Mouse (Mus musculus): ENCODE data around the gene Sinhcaf.
"Not testable (repeated sequence)": the region's sequence is repeated elsewhere in the genome, so short reads cannot be mapped to it uniquely, and the experiment has no call there.

Gene Sinhcaf

DNA sequence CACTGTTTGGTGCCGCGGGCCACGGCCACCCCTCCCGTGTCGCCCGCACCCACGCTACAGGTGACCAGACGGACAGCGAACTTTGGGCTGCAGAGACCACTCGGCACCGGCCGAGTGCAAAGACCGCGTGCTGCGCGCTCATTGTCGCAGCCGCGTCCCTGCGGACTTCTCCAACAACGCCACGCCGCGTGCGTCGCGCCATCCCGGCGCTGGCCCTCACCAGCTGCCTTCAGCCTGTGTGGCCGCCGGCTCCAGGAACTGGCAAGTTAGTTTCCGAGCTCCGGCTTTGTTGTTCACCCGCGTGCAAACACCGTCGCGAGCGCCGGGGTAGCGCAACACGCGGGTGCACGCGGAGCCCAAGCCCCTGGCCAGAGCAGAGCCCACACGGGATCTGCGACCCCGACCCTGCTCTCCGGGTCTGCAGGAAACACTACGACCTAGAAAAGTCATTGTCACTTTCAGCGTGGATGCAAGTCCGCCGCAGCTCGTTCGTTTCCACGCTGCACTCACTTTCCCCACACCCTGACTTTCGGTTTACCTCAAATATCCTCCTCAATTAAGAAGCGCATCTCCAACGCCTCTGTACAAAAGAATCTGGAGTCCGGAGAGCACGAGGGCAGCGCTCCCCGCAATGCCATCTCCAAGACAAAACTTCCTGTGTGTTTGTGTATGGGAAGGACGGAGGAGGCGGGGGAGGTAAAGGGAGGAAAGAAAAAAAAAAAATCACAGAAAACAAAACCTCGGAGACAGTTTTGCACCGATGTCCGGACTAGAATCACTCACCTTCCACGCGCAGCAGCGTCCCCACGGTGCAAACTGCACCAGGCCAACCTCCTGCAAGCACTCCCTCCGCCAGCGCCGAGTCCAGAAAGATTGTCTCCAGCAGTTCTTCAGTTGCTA lies 508 bp downstream of the Sinhcaf start:
- DNase-seq (ENCODE audit: extremely low spot score), result peak; percentile 71

DNA sequence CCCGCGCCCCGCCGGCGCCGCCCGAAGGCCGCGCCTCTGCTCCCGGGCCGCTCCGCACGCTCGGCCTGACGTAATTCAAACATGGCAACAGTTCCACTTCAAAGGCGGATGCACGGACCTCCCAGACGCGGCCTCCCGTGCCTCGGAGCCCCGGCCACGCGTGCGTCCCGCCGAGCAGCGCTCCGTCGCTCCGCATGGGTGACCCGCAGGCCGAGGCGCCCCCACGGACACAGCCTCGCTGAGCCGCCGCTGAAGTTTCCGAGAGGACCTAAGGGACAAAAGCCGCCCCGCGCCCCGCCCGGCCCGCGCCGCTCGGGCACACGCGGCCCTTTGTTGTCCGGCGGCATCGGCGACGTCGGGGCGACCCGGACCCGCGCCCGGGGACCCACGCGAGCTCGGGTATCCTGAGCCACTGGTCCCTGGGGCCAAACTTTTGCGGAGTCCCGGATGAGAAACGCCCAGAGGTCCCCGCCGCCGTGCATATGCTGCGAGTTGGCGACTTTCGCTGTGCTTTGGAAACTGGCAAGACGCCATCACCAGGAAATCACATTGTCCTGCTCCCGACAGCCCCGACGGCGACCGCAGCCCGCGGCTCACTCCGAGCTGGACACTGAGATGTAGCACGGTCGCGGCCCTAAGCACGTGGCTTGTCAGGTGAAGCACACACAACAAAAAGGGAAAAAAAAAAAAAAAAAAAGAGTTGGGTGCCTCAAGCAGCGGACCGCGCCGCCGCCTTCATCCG lies 1.3 kb downstream of the Sinhcaf start:
- DNase-seq (ENCODE audit: extremely low spot score), result peak; percentile 80

DNA sequence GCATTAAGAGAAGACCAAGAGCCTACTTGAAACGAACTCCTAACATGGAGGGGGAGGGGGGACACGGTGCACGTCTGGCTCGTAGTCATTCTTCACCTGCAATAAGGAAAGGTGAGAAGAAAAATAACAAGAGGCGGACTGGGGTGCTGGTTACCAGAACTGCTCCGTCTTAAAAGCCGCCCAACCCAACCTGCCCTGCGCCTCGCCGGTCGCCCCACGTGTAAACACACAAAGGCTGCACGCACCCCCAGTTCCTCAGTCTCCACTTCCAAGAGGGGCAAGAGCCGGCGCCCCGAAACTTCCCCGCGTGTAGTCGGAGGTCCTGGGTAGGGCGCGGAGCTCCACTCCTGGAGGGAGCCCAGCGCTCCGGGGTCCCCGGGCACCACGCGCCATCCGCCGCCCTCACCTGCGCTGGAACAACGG lies 1.9 kb downstream of the Sinhcaf start:
- DNase-seq (ENCODE audit: extremely low spot score), result no peak

DNA sequence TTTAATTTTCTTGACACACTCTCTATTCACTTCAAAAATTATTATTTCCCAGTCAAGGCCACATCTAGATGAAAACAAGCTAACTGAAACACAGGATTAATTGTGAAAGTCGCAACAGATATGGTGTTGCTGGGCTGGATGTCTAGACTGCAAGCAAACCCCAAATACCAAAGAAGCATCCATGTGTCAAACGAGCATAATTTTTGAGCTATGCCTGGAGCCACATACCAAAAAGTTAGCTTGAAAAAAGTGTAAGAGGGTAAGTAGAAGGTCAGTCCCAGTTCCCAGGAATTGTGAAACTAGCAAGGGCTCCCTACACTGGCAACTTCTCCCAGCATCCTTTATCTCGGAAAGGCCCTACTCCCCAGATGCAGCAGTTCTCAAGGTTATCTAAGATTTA lies 2.6 kb downstream of the Sinhcaf start:
- no peak for DNase-seq (ENCODE audit: extremely low spot score)

DNA sequence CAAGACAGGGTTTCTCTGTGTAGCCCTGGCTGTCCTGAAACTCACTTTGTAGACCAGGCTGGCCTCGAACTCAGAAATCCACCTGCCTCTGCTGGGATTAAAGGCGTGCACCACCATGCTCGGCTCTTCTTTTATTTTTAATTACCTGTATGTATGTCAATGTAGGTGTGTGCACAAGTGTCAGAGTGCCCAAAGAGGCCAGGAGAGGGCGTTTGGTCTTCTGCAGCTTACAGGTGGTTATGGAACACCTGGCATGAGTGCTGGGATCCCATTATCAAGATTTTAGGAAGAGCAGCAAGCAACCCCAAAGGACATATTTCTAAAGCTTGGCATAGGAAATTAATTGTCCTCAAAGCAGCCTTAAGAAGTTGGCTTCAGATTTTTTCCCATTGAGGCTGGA lies 3.9 kb downstream of the Sinhcaf start:
- DNase-seq (ENCODE audit: extremely low spot score), result no peak

DNA sequence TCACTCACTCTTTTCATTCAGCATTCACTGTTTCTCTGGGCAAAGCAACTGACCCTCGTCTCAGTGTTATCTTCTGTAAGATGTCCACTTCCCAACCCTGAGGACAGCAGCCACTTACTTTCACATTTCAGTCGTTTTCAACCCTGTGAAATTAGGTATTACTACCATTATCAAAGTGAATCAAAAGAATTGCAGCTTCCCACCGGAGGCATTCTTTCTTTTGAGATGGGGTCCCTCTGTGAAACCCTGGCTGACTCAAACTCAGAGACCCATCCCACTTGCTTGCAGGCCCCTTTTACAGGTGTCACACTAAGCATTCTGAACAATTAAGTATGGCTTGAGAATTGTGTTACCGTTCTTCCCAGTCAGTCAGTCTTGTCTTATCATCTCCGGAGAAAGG lies 4.4 kb downstream of the Sinhcaf start:
- DNase-seq (ENCODE audit: extremely low spot score), result no peak

DNA sequence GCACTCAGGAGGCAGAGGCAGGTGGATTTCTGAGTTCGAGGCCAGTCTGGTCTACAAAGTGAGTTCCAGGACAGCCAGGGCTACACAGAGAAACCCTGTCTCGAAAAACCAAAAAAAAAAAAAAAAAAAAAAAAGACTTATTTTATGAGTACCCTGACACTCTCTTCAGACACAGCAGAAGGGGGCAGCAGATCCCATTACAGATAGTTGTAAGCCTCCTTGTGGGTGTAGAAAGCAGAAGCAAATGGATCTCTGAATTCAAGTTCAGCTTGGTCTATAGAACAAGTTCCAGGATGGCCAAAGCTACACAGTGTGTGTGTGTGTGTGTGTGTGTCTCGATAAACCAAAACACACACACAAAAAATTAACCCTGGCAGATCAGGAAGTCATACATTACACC lies 5.9 kb downstream of the Sinhcaf start:
- not testable (repeated sequence) for DNase-seq (ENCODE audit: extremely low spot score)

DNA sequence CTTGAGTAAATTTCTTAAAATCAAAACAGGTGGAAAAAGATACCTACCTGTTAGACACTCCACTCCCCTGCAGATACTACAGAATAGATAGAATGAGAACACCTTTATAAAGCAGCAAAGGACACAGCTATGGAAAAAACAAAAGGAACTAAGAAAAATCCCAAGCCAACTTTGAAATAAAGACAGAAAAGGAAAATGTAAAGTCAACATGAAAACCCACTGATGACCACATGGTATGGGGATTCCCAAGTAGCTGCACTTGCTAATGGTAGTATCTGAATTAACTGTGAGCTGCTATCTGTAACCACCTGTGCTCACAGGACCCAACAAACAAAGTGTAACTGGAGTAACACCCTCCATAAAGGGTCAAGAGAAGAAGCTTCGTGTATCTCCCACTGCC lies 8.6 kb downstream of the Sinhcaf start:
- DNase-seq (ENCODE audit: extremely low spot score), result no peak

DNA sequence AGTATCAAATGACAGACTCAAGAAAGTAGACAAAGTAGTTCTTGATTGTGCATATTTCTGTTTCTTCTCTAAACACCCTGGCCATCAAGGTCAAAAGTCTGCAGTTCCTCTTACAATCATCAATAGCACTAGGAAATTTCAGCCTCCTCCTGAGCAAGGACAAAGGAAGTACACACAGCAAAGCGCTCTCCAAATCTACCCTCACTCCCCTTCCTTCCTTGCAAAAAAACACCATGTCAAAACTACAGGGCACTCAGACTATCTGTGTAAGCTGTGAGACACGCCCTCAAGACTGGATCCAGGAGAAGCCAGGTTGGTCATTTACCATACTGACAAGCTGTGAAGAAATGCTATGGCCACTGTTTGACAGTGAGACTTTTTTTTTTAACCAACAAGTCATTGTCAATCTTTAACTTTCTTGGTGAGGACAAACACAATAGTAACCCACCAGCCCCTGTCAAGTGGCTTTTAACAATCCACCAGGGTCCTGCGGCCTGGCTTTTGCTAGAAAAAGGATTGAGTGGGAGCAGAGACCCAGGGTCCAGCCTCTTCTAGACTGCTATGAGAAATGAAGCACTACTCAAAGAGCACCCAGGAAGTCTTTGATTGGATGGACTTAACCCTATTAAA lies 11.2 kb downstream of the Sinhcaf start:
- no peak for DNase-seq (ENCODE audit: extremely low spot score)

DNA sequence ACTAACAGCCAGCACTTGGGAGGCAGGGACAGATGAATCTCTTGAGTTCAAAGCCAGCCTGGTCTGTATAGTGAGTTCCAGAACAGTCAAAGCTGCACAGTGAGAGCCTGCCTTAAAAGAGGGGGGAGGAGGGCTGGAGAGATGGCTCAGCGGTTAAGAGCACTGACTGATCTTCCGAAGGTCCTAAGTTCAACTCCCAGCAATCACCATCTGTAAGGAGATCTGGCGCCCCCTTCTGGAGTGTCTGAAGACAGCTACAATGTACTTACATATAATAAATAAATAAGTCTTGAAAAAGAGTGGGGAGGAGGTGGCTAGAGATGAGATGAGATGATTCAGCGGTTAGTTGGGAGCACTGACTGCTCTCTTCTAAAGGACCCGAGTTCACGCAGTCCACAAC lies 15.0 kb downstream of the Sinhcaf start:
- DNase-seq (ENCODE audit: extremely low spot score), result no peak

DNA sequence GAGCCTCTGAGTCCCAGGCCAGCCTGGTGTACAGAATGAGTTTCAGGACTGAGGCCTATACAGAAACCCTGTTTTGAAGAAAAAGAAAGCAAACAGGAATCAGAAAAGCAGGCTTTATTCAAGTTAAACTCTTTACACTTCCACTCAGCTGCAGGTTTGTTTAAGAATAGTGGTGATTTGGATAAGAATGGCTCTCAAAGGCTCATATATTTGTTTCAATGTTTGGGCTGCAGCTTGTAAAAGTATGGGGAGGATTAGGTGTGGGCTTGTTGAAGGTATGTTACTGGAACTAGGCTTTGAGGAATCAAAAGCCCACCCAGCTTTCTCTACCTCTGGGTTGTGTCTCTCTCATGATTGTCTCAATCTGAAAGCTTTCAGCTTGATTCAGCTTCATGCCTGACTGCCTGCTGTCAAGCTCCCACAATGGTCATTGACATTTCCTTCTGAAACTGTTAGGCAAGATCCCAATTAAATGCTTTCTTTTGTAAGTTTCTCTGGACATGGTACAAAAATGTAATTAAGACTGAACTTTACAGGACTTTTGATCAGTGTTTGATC lies 27.3 kb downstream of the Sinhcaf start:
- no peak for DNase-seq (ENCODE audit: extremely low spot score)

DNA sequence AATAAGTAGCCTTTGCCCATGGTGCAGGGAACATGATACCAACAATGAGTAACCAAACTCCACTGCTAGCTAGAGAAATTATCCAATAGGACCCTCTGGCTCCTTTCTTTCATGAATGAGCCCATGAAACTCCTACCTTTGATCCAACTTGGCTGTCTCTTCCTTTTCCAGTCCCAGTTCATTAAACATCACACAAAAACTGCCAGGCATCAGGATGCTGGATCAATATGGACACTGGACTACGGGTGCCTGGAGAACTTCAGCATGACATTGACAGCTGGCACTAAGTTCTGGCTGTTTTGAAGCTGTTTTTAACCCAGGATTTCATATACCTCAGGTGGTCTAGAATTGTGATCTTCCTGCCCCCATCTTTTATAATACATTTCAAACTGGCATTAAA lies 28.6 kb downstream of the Sinhcaf start:
- no peak for DNase-seq (ENCODE audit: extremely low spot score)

DNA sequence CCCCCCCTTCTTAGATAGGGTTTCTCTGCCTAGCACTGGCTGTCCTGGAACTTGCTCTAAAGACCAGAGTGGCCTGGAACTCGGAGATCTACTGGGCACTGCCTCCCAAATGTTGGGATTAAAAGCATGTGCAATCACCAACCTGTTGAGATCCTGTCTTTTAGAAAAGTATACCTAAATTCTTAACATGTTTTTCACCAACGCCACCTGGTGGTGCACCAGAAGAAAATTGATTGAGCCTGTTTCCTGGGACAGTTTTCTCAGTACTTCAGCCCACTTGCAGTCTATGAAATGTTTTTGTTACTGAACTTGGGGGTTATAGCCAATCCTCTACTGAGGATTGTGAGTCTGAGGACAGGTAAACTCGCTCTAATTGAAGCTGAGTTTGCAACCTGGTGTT lies 29.4 kb downstream of the Sinhcaf start:
- no peak for DNase-seq (ENCODE audit: extremely low spot score)

DNA sequence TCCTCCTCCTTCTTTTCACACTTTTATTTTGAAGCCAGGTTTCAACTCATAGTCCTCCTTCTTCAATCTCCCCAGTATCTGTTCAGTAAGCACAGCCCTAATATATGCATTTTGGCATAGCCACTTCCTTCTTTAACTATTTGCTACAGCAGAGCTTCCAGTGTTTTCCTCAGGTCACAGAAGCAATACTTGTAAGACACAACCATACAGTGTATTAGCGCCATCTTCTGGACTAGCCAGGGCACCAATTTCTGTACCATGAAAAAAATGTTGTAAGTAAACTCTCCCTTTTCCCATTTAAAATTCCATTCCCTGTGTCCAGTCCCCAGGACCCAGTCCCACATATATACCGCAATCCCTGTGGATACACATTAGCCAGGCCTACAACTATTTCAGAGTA lies 32.3 kb downstream of the Sinhcaf start:
- peak; percentile 70 for DNase-seq (ENCODE audit: extremely low spot score)

DNA sequence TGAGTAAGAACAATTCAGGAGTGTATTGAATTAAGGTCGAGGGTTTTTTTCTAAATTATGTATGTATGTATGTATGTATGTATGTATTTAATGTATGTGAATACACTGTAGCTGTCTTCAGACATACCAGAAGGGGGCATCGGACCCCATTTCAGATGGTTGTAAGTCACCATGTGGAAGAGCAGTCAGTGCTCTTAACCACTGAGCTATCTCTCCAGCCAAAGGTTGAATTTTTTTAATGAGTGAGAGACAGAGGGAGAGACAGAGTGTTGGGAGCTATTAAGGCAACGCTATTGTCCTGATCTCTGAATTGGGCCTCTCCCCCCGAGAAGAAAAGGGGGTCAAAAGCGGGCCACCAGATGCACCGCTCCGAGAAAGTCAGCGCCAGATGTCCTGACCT lies 34.4 kb downstream of the Sinhcaf start:
- DNase-seq (ENCODE audit: extremely low spot score), result not testable (repeated sequence)

DNA sequence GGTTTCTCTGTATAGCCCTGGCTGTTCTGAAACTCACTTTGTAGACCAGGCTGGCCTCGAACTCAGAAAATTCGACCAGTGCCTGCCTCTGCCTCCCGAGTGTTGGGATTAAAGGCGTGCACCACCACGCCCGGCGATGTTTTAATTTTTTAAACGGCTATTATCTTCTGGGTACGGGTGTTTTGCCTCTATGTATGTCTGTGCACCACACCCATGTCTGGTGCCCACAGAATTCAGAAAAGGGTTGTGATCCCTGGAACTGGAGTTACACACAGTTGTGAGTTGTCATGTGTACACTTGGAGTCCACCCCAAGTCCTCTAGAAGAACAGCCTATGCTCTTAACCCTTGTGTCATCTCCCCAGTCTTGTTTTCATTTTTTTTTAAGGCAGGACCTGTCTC lies 39.3 kb downstream of the Sinhcaf start:
- DNase-seq (ENCODE audit: extremely low spot score), result no peak

DNA sequence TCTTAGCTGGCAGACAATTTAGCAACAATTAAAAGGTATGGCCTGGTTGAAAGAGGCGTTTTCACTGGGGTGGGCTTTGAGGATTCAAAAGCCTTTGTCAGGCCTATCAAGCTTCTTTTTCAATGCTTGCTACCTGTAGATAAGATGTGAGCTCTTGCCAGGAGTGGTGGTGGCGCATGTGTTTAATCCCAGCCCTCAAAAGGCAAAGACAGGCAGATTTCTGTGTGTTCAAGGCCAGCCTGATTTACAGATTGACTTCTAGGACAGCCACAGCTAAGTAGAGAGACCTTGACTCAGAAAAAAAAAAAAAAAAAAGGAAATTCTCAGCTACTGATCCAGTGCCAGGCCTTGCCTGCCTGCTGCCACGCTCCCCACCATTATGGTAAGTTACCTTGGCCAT lies 43.5 kb downstream of the Sinhcaf start:
- DNase-seq (ENCODE audit: extremely low spot score), result no peak

DNA sequence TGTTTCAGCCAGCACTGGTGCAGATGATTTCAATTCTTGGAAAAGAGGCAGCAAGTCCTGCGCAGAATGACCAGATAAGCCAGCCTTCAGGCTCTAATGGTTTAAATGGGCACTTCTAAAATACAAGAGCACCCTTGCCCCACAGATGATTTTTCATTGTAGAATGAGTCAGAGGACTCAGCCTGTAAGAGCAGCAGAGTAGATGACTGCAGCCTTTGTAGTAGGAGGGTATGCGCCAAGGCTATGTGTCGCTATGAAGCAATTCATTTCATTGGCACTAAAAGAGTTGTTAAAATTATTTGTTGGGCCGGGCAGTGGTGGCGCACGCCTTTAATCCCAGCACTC lies 49.8 kb downstream of the Sinhcaf start:
- DNase-seq (ENCODE audit: extremely low spot score), result no peak

DNA sequence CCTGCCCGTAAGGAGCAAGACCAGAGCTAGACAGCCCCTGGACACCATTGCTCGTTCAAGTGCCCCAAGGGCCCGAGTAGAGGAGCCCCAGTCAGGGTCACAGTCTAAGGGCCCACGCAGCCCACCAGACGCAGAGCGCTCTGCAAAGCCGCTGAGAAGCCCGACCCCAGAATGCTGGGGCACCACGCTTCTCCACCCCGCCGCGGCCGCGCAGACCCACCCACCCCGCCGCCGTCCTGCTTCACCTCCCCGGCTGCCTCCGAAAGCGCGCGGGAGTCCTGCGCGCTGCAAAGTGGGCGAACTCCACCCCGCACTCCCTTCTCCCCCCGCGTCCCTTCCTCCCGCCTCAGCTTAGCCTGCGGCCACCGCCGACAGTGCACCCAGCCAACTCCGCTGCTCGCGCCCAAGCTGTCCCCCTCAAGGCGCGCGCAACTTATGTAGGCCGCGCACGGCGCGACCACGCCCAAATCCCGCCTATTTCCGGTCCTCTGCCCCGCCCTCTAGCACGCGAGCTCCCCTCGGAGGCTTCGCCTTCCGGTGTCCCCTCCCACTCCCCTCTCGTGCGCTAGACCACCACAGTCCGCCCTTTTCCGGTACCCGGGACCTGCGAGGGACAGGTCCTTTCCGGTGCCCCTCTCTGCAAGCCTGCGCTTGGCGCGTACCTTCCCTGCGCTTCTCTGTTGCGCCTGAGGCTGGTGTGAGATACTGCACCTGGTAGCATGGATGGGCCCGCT lies 50.3 kb downstream of the Sinhcaf start, which contains the start of gene Caprin2:
Gene Caprin2, minus strand, starts transcription at position 465 of the 734 bp plus-strand sequence.
- peak; percentile 99 for DNase-seq (ENCODE audit: extremely low spot score)

DNA sequence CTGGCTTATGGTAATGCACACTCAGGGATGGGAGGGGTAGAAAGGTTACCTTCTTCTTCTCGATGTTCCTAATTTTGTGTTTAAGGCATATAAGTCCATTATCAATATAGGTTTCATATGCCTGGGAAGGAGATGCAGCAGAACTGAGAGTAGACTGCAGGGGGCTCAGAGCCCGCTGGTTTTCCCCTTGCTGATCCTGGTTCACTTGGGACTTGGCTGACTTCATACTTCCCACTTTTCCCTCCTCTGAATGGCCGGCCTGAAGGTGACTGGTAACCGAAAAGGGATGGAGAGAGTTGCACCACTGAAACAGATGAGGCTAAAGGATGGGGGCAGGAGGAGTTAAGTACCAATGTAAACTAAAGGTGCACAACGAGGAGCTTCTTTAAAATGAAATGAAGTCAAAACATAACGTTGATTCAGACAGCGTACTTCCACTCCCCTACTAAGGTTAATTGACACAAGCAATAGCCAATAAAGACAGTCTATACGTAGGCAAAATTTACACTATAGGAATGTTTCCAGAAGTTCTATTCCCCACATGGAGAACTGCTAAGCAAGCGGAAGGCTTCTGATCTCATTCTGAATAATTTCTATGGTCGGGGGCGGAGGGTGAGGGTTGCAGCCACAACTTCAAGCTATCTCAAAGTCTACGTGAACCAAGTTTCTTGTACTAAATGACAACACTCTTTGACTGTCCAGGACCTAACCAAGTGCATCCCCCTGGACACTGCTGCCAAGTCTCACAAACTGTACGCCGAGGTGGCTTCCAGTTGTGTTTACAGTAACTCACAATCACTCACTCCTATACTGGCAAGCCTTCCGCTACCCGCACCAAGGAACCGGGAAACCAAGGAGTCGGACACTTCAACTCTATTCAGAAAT lies 51.1 kb downstream of the Sinhcaf start:
- no peak for DNase-seq (ENCODE audit: extremely low spot score)

DNA sequence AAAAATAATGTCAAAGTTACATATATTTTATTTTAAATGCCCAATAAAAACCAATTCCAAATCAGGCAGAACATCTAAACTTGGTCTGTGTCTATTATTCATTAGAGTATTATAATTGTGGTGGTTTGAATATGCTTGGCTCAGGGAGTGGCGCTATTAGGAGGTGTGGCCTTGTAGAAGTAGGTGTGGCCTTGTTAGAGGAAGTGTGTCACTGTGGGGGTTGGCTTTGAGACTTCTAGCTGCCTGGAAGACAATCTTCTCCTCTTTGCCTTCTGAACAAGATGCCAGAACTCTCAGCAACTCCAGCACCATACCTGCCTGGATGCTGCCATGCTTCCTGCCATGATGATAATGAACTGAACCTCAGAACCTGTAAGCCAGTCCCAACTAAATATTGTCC lies 72.4 kb downstream of the Sinhcaf start:
- no peak for DNase-seq (ENCODE audit: extremely low spot score)

All from embryo, embryonic 9.5 days (tissue).